Mouse (Mus musculus) lung, postnatal 0 days (tissue): ENCODE data around the gene Fam186a.

Experiments
- CTCF ChIP-seq: IDR thresholded peaks from 2 replicates; pipeline ENCODE4 v1.5.1; 2016; ENCODE audit warnings: antibody characterized with exemption, mild to moderate bottlenecking
- EP300 ChIP-seq: IDR thresholded peaks from 2 replicates; pipeline ENCODE4 v1.6.1; 2016; ENCODE audit warnings: antibody characterized with exemption, mild to moderate bottlenecking, control low read depth

DNA sequence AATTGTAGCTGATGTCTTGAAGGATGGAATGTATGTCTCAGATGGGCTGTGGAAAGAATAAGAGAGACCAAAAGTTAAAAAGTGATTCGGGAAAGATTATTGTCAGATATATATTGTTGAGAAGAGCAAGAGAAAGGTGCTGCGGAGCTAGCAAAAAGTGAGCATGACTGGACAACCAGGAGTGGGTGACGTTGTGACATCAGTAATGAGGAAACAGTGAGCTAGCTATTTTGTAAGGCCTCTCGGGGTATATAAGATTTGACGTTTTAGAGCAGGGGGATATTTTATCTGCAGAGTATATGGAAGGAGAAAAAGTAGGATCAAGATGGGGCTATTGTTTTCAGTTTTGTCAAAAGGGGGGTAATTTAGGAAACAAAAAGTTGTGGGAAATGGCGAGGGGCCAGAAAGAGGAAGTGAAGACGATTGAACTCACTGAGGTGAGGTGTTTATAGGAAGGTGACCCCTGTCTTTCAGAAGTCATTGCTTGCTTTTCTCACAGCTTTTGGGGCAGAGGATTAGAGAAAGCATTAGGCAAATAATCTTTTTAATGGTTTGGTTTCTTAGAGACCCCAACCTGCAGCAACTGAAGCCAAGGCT lies 37.9 kb upstream of the Fam186a start:
- TF ChIP-seq CTCF (no peak), EP300 (no peak)
